Mouse (Mus musculus): ENCODE measurements around the gene Olfr686.

DNA sequence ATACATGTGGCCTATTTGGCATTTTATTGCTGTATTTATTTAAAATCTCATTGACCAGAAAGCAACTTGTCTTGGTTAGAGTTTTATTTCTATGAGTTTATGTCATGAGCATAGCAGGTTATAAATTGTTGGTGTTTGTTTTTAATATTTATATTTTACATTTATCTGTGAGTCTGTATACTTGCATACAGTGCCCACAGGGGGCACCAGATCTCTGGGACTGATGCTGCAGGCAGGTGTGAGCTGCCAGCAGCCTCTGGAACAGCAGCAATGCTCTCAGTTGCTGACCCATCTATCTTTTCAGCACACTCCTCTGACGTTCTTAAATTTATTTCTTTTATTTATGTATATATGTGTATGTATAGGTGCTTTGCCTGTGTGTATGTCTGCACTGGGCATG, 40.9 kb upstream of the Olfr686 start:
- TF ChIP-seq CTCF (IDR thresholded peaks at IDR 0.05; ENCODE audit: low read depth) = peak; percentile 34
- no peak for TF ChIP-seq EP300 (optimal IDR thresholded peaks at IDR 0.05)

Measured in stomach, postnatal 0 days (tissue).